Mouse (Mus musculus) G1E (cell line): Measurements from ENCODE around the gene Fra10ac1.

ENCODE experiments used
- CTCF ChIP-seq: IDR thresholded peaks from 2 replicates; pipeline ENCODE4 v1.5.1; 2012; ENCODE audit warnings: low read depth, low read length, inconsistent platforms, mixed read lengths
- GATA1 ChIP-seq: IDR thresholded peaks from 2 replicates; pipeline ENCODE4 v1.6.1; 2012; ENCODE audit warnings: borderline replicate concordance, low read length, inconsistent platforms, mixed read lengths
- GATA2 ChIP-seq: IDR thresholded peaks from 2 replicates; pipeline ENCODE4 v1.6.1; 2012; ENCODE audit warnings: low read depth, low read length, inconsistent platforms, borderline replicate concordance
- POLR2AphosphoS5 ChIP-seq: IDR thresholded peaks from 2 replicates; pipeline ENCODE4 v1.6.1; 2012; ENCODE audit warnings: low read depth, low read length, inconsistent platforms; ENCODE audit not compliant: insufficient replicate concordance
- TAL1 ChIP-seq: conservative IDR thresholded peaks from 2 replicates; pipeline ENCODE4 v1.6.1; 2012; ENCODE audit warnings: low read depth, low read length, inconsistent platforms, mixed read lengths

GRCm38 (mm10) chr19:38236526-38236925, 12.6 kb upstream of the Fra10ac1 start:
- TF ChIP-seq TAL1 = no peak
- TF ChIP-seq CTCF = no peak
- no peak for TF ChIP-seq GATA2
- TF ChIP-seq POLR2AphosphoS5 = no peak
- no peak for TF ChIP-seq GATA1
